Mouse (Mus musculus): ENCODE results near the gene Adcy9.

Gene Adcy9

DNA sequence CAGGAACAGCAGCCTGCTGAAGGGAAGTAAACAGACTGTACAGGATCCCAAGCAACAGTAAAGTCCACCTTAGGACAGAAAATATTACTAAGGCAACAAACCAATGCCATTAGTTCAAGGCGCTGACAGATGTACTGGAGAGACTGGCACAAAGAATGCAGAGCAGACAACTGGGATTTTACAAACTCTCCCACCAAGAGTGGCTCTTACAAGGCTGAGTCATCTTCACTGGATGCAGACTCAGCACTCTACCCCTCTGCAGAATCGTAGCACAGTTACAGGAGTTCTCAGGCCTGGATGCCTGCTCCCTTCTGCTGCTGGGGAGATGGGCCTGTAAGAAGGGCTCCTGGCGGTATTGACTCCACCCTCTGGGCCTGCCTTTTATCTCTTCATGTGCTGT is 99.4 kb downstream of the Adcy9 start:
- DNase-seq (ENCODE audit: low read depth, low spot score) = no peak

DNA sequence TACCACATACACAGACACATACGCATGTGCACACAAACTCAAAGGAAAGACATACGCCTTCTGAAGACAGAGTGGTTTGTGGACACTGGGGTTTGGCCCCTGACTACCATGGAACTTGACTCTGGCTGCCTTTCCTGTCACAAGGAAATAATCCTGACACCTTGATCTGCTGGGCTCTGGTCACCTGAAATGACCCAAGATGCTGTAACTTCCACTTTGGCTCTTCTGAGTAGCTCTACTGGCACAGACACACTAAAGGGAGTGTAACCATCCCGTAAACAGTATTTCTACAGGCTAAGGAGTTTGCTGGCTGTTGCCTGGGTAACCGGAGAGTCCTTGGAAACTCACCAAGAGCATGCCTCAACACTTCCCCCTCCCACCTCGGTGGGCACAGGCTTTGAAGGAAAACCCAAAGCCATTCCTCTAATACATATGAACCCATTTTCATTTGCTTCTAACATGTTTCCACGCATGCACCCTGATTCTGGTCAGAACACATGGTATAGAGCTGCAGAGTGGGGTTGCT is 102.2 kb downstream of the Adcy9 start:
- DNase-seq (ENCODE audit: low read depth, low spot score) = no peak

DNA sequence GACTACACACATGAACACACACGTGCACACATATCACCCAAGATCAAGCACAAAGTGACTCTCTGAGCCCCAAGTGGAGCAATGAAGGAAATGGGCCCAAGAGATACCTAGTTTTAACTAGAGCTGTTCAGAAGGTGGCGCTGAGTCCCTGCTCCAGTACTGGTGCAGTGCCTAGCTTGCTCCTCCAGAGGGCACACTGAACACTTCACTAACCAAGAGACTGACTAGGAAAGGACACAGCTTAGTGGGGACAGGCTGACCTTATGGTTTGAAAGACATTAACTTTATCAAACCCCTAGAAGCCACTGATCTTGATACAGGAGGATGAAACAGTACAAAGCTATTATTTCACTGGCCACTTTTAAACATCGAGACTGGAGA is 104.2 kb downstream of the Adcy9 start:
- peak; percentile 82 for DNase-seq (ENCODE audit: low read depth, low spot score)

DNA sequence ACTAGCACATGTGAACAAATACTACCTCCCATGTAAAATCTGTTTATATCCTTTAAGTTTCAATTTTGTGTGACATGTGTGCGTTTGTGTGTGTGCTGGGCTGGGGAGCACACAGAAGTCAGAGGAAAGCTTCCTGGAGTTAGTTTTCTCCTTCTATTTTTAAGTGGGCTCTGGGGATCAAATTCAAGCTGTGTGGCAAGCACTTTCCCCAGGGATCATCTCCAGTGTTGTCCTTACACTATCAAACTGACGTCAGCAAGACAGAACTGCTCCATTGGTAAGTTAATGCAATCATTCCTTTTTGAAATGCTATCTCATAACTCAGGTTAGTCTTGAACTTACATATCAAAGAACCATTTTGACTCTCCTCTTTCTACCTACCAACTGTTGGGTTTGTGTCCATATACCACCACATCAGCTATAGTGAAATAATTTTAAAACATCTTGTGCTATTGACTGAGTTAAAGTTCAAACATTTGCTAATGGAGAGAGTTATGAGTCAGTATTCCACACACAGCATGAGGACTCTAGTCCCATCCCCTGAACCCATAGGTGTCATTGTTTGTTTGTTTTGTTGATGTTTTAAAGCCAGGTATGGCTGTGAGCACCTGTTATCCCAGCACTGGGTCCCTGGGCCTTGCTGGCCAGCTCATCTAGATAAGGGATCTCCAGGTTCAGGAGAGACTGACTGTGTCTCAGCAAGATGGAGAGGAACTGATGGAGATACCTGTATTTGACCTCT is 104.8 kb downstream of the Adcy9 start:
- DNase-seq (ENCODE audit: low read depth, low spot score) = no peak

DNA sequence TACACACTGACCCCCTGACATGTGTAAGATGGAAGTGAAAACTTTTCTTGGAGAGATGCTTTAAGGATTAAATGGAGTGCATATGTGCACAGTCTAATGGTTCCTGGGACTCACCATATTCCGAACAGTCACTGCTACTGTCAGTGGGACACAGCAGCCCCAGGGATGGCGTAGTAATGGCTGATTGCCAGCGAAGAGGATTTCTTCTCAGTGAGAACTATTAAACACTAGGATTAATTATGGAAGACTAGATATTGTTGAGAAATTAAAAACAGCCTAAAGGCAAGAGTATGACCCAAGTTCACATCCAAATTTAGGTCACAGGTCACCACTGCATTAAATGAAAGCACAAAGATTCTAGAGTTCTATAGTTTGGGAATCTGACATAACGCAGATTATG is 105.4 kb downstream of the Adcy9 start:
- DNase-seq (ENCODE audit: low read depth, low spot score) = no peak

DNA sequence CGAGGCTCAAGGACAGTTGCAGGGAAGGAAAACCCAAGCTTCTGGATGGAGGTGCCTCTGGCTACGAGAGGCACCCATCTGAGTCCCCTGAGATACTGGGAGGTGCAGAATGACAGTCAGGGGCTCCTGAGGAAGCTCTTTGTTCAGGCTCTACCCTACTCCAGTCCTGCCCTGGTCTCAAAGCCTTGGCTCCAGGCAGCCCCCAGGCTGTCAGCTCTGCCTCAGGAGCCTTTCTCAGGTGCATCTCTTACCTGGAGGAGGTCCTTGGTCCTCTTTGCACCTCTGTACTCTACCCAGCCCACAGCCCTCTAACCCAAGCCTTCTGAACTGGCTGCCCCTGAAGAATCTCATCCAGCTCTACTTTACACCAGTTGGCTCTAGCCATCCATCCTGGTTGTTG is 108.3 kb downstream of the Adcy9 start:
- DNase-seq (ENCODE audit: low read depth, low spot score) = no peak

DNA sequence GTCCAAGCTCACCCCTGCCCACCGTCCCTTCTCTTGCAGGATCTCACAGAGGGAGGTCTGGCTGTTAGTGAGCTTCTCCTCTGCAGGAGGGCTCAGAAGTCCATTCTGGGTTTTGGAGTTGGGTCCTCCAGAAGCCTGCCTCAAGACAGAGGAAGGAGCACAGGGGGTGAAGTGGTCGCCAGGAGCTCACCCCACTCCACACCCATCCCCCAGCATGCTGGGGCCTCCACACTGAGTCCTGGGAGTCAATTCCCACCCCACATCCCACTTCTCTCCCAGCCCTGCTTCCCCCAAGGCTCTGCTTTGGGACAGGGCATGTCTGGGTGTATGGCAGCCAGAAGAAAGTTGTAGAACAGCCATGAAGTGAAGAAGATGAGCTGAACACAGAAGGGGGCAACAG is 108.7 kb downstream of the Adcy9 start:
- DNase-seq (ENCODE audit: low read depth, low spot score) = no peak

DNA sequence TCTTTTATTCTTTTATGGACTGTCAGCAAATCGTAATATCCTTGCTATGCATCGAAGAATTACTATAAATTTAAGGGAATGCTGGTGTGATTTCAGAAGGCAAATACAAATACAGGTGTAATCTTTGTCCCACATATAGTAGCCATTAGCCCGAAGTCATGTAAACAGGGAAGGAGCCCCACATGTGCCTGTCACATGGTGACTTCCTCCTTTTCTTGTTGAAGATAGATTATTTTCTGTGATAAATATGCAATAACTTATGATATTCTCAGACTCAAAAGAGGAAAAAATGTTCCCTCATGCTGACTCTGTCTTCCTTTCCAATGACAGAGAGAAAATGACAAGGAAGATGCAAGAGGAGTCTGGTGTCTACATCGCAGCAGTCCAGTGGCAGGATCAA is 112.5 kb downstream of the Adcy9 start:
- no peak for DNase-seq (ENCODE audit: low read depth, low spot score)

DNA sequence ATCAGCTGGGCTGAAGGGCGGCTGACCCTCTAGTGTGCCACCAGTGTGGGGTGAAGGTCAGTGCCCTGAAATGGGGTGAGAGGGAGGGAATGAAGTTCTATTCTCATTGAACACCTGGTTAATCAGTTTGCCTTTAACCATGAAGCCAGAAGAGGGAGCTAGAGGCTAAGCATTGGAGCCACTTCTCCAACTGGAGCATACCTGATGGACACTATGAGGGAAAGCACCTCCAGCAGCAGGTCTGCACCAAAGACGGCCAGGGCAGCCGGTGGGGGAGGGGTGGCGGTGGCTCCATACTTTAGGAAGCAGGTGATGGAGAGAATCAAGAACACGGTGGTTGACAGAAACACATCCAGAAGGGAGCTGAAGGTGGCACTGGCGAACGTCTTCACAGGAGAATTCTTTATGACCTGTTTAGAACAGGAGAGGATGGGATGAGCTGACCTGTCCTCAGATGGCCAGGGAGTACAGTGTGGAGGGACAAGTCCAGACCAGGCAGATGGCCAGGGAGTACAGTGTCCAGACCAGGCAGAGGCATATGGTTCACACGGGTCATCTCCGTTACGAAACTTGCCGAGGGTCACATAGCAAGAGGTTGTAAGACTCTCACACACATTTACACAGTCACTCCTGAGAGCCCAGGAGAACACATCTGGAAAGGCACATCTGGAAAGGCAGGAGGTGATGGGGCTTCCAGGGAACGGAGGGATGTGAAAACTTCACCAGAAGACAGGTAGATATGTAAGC is 115.9 kb downstream of the Adcy9 start:
- DNase-seq (ENCODE audit: low read depth, low spot score) = peak; percentile 62

DNA sequence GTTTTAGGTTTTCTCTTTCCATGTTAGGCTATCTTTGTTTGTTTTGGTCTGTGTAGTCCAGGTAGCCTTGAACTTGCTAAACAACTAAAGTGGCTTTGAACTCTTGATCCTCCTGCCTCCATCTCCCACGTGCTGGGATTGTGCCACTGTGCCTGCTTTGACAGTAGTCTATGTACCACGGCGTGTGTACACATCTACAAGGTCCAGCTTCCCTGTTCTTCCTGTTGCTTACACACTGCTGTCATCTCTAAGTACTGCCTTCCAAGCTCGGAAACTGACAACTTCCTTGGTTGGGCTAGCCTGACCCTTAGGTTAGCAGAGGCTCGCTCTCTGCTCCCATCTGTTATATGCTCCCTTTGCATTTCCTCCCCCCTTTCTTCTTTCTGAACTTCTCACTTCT is 116.7 kb downstream of the Adcy9 start:
- no peak for DNase-seq (ENCODE audit: low read depth, low spot score)

DNA sequence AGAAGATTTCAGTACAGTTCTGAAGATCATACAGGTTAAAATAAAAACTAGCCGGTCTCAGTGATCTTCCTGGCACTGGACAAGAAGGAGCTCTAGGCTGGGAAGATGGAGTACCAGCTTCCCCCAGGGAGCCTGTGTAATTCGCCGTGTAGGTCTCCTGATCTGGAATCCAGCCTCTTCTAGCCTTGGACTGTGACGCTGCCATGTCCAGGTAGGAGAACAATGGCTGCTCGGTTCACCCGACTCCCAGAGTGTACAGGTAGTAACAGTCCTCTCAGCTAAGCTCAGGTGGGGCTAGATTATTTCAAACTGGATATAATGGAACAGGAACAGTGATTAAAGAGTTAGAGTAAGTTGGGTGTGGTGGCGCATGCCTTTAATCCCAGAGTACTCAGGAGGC is 120.0 kb downstream of the Adcy9 start:
- no peak for DNase-seq (ENCODE audit: low read depth, low spot score)

DNA sequence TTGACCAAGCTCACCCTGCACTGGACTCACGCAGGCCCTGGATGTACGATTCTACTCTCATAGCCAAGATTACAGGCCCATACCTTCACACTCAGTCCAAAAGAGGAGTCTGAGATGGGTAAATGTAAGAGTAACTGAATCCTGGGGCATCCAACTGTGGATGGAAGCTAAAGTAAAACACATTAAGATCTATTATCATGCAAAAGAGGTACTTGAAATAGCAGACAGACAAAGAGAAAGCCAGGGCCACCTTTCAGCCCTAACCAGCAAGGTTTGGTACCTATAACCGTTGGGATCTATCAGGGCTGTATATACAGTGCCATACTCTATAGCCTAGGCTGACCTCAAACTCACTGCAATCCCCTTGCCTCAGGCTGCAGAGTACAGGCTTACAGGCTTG is 127.0 kb downstream of the Adcy9 start:
- DNase-seq (ENCODE audit: low read depth, low spot score) = peak; percentile 88

DNA sequence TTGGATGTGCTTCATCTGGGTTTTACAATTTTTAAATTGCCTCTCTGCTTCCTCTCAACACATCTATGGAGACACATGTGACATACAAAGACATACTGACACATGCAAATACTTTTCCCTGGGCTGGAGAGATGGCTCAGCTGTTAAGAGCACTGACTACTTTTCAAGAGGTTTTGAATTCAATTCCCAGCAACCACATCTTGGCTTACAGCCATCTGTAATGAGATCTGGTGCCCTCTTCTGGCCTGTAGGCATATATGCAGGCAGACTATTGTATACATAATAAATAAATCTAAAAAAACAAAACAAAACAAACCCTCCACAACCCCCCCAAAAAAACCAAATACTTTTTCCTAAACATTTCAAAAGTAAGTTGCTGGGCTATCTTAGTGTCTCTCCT is 130.8 kb downstream of the Adcy9 start:
- peak; percentile 46 for DNase-seq (ENCODE audit: low read depth, low spot score)

DNA sequence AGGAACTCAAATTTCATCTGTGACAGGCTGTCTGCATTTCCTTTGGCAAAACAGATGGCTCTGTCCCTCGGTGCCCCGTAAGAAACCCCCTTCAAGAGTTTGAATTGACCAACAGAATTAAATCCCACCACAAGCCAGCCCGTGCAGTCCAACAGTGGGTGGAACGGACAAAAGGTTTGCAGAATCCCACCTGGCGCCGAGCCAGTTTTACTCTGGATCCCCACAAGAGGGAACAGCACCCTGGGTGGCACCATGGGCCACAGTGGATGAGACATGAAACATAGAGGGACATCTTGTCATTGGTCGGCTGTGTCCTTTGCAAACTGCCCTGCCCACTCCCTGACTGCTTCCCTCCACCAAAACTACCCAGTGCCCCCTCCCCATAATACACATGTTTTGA is 133.7 kb downstream of the Adcy9 start:
- DNase-seq (ENCODE audit: low read depth, low spot score) = no peak

DNA sequence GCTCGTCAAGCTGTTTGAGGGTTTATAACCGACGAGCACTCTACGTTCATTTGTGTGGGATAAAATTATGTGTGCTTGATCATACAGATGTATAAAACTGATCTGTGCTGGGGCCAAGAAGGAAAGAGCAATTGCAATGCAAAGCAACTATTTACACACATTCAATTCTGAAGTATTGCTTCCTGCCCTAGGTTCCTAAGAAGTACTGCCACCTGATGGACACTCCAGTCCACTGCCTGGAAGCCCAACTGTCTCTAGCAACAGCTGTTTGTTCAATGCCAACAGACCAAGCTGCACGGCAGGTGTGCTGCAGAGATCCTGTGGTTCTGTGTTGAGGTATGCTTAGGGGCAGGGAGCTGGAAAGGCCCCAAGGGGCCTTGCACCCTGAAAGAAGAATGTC is 135.0 kb downstream of the Adcy9 start:
- peak; percentile 62 for DNase-seq (ENCODE audit: low read depth, low spot score)

DNA sequence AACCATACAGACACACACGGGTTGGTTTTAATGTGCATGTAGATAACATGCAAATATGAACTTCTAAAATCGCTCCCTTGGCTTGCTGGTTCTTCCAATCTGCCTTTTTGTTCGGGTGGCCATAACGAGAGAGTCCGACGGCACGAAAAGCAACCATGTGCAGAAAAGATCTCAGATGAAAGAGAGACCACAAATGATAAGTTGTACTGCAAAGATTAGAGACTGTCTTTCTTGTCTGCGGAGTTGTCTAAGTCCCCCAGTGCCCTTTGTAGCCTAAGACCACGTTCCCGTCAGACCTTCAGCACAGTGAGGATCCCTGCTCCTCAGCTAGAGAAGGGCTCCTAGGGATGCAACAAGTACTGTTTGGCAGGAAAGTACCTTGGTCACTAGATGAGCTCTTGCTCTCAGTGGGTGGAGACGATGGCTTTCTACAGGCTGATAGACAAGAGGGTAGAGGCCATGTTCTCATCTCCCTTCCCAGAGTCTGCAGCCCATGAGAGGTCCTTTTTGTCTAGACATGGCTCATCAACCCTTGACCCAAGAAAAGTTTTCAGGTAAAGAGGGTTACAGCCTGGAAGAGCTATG is 136.9 kb downstream of the Adcy9 start:
- DNase-seq (ENCODE audit: low read depth, low spot score) = peak; percentile 46

DNA sequence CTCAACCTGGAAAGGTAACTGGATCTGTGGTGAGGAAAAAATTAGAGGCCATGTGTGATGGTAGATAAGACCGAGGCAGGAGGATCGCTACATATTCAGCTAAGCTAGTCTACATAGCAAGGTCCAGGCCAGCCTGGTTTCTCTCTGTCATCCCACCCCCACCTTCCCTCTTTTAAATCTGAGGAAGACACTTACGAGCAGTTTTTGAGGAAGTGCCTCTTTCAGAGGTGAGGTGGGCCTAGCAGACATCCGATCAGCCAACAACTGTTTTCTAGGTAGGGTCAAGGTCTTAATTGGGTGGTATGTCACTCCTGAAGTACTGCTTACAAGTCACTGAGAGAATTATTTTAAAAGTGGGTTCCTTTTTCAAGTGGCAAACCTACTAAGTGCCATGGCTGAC is 138.8 kb downstream of the Adcy9 start:
- DNase-seq (ENCODE audit: low read depth, low spot score) = no peak

DNA sequence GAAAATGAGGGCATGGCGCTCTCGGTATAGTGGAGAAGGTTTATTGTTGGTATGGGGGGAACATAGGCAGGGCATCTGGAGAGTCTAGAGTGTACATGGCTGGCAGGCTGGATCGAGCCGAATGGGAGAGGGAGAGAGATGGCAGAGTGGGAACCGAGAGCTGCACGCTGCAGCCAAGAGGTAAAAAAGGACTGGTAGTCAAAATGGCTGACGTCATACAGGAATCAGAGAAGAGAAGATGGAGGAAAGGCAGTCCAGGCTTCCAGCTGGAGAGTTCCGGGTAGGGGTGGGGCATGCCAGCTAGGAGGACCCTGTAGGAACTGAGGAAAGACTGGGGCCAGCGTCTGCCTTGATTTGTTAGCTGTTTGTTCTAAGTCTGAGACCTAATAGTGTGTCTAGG is 139.3 kb downstream of the Adcy9 start:
- peak; percentile 18 for DNase-seq (ENCODE audit: low read depth, low spot score)

DNA sequence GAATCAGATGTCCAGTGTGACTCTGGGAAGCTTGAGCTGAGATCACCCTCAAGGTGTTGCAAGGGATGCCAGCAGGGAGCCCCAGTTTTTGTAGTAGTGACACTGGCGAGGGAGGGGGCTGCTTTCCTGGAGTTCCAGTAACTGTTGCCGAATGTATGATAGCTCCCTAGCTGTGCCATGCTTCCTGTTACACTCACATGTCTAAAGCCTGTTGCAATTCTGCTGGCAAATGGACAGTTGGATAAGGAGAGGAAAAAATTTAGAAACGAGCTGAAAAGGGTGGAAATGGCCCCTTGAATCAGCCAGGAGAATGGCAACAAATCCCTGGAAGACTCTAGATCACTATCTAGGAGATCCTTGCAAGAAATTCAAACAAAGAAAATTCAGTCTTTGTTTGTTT is 140.7 kb downstream of the Adcy9 start:
- no peak for DNase-seq (ENCODE audit: low read depth, low spot score)

DNA sequence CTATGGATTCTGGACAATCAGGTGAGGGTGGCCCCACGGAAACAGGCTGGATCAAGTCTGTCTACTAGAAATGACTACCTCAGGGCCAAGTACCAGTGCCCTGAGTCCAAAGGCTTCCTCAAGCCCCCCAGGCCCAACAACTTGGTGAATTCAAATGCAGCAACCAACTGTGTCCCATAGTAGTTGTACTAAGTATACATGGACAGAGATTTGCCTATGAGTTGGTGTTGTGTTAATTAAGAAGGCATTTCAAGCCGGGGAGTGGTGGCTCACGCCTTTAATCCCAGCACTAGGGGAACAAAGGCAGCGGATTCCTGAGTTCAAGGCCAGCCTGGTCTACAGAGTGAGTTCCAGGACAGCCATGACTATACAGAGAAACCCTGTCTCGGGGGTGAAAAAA is 143.7 kb downstream of the Adcy9 start:
- DNase-seq (ENCODE audit: low read depth, low spot score) = peak; percentile 79

DNA sequence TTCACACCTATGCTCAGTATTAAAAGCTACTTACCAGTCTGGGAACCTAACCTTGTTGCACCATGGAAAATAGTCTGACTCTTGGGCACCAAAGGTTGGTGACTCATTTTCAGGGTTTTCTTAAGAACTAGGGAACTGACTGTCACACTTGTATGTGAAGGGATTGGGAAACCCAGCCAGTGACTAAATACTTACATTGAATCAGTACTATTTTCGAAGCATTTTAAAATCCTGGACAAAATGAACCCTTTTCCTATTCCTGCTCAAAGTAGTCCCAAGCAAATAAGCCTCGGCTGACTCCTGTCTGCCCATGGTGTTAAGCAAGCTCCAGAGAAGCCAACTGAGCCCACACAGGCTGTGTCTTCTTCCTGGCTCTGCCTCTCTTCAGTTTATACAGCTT is 144.1 kb downstream of the Adcy9 start:
- DNase-seq (ENCODE audit: low read depth, low spot score) = no peak

DNA sequence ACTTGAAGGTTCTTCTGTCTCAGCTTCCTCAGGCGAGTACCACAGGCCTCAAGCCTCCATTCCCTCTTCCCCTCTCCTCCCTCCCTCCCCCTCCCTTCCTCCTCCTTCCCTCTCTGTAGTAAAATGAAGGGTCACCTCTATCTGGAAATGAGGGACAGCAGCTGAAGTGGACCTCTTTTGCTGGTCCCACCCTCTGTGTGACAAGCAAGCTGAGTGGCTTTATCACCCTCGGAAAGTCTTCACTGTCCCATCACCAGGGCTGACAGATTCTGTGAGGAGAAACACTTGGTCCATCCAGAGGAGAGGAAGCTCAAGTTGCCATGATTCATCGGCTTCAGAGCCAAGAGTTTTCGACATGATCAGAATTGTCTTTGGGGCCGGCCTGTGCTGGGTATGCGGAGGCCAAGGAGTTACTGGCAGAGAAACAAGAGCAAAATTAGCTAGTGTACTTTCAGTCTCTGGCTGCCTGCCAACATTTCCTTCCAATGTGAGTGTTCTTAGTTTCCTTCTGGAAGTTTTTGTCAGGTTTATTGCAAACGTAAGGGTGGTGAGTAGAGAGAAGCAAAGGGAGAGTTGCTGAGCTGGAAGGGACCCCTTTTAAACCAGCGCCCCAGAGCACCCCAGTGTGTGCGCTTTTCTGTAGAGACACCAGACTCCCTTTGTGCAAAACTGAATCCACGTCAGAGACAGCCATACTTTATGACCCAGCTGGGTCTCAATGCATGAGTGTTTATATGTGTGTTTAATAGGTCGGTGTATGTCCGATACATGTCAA is 146.4 kb downstream of the Adcy9 start:
- DNase-seq (ENCODE audit: low read depth, low spot score) = no peak

Data from ES-CJ7 (cell line).